Mouse (Mus musculus) liver, embryonic 14.5 days (tissue): ENCODE results near the gene Laptm5.

ENCODE experiments used
- CTCF ChIP-seq: IDR thresholded peaks from 2 replicates; pipeline ENCODE4 v1.5.1; 2016; ENCODE audit warnings: antibody characterized with exemption, low read depth, control low read depth
- EP300 ChIP-seq: IDR thresholded peaks from 2 replicates; pipeline ENCODE4 v1.6.1; 2016; ENCODE audit warnings: antibody characterized with exemption, low read depth

GRCm38 (mm10) chr4:130984416-130985182, 71.7 kb downstream of the Laptm5 start:
- TF ChIP-seq CTCF (no peak), EP300 (no peak)
